Mouse (Mus musculus) limb, embryonic 14.5 days (tissue): ENCODE measurements around the gene Ccdc155. TPM values are rescaled to one million over a fixed set of nuclear protein-coding genes. Genes with fewer than 3 reads are reported as not detected.
"Not testable (repeated sequence)": the region's sequence is repeated elsewhere in the genome, so short reads cannot be mapped to it uniquely, and the experiment has no call there.

Experiments
- ATAC-seq: fragments of 200-750 bp; cut with Nextera tagmentation; 2 replicates; pipeline ENCODE4 v1.8.0; 2017; ENCODE audit warnings: low read depth, moderate number of reproducible peaks, moderate TSS enrichment; ENCODE audit not compliant: low FRiP score
- DNase-seq: peaks from one replicate; pipeline ENCODE4 v3.0.0-alpha.2; 2015; ENCODE audit warnings: low spot score
- H3K27ac ChIP-seq: fragments of 300-500 bp; sonication (generic); replicated peaks from 2 replicates; pipeline ENCODE4 v1.5.1; 2014; ENCODE audit warnings: low read depth, mild to moderate bottlenecking, low read length, moderate library complexity, mixed read lengths
- H3K27me3 ChIP-seq: fragments of 300-500 bp; sonication (generic); 2 replicates; pipeline ENCODE4 v1.6.1; 2014; ENCODE audit warnings: low read length, mixed read lengths; ENCODE audit not compliant: control insufficient read depth, insufficient read depth
- H3K36me3 ChIP-seq: fragments of 300-500 bp; sonication (generic); 2 replicates; pipeline ENCODE4 v1.6.1; 2014; ENCODE audit warnings: mild to moderate bottlenecking, low read length, moderate library complexity, mixed read lengths; ENCODE audit not compliant: control insufficient read depth, insufficient read depth
- H3K4me1 ChIP-seq: fragments of 300-500 bp; sonication (generic); 2 replicates; pipeline ENCODE4 v1.6.1; 2014; ENCODE audit warnings: antibody characterized with exemption, low read length, mixed read lengths; ENCODE audit not compliant: control insufficient read depth, insufficient read depth
- H3K4me2 ChIP-seq: fragments of 300-500 bp; sonication (generic); replicated peaks from 2 replicates; pipeline ENCODE4 v1.6.1; 2014; ENCODE audit warnings: low read depth, mild to moderate bottlenecking, low read length, moderate library complexity; ENCODE audit not compliant: severe bottlenecking
- H3K4me3 ChIP-seq: fragments of 300-500 bp; sonication (generic); replicated peaks from 2 replicates; pipeline ENCODE4 v1.5.1; 2014; ENCODE audit warnings: low read length
- H3K9ac ChIP-seq: fragments of 300-500 bp; sonication (generic); 2 replicates; pipeline ENCODE4 v1.6.1; 2014; ENCODE audit warnings: mild to moderate bottlenecking, low read depth, low read length, moderate library complexity; ENCODE audit not compliant: severe bottlenecking
- H3K9me3 ChIP-seq: fragments of 300-500 bp; sonication (generic); 2 replicates; pipeline ENCODE4 v1.6.1; 2016; ENCODE audit warnings: low read length; ENCODE audit not compliant: control insufficient read depth
- POLR2A ChIP-seq: fragments of 200-500 bp; IDR thresholded peaks from 2 replicates; pipeline ENCODE4 v1.8.0; 2012; ENCODE audit warnings: inconsistent platforms, mild to moderate bottlenecking, moderate library complexity, borderline replicate concordance; ENCODE audit not compliant: insufficient read depth, insufficient read length; ENCODE audit errors: extremely low read depth
- WGBS: fragments of 180-500 bp; shearing (Covaris S2); extraction: QIAGEN DNeasy Blood & Tissue Kit; methylation state at CpG from one replicate; pipeline ENCODE4 v1.1.7; 2014; 5-methylcytosine and 5-hydroxymethylcytosine counted together
- polyA plus RNA-seq, 2 experiments: library from polyadenylated mRNA; depleted of rRNA in 1 of 2; stranded (reverse) in 1 of 2; unstranded in 1 of 2; fragments of >200 nt; fragmentation: Nextera tagmentation in 1 of 2; extraction: Ambion mirVana in 1 of 2; gene quantifications; 2 replicates each; pipeline versions ENCODE4 v1.2.1 to v1.2.3; 2012 to 2014

The Ccdc155 gene
- polyA plus RNA-seq, 2 experiments = 1.2 to 1.4 TPM

GRCm38 (mm10) chr7:45175398-45175797 is 29.3 kb downstream of the Ccdc155 start:
- H3K4me2 ChIP-seq = no peak overlapping the region

GRCm38 (mm10) chr7:45174567-45175280 is 30.0 kb downstream of the Ccdc155 start:
- H3K27ac ChIP-seq = no peak overlapping the region
- peaks cover 9% of the 10 kb centered on the region for H3K9me3 ChIP-seq
- peaks cover 61% of the 10 kb centered on the region for H3K27me3 ChIP-seq
- WGBS = 5% methylated on average over 24 of the region's 29 CpGs
- DNase-seq (no peak), ATAC-seq (no peak)
- H3K4me3 ChIP-seq = no peak overlapping the region
- 0 out of 2 replicates have a peak overlapping the region, but pooled peaks have one; percentile 10 for H3K4me2 ChIP-seq
- no peak for TF ChIP-seq POLR2A
- H3K9ac ChIP-seq = no peak overlapping the region
- no peaks in the 10 kb centered on the region for H3K36me3 ChIP-seq
- no peaks in the 10 kb centered on the region for H3K4me1 ChIP-seq

More at GRCm38 (mm10) chr7:45175398-45175797, 29.3 kb downstream of the Ccdc155 start:
- 4% methylated on average over 13 of the region's 13 CpGs for WGBS
- Histone ChIP-seq H3K4me1 (no peaks in the 10 kb centered on the region), H3K27me3 (peaks cover 65% of the 10 kb centered on the region), H3K27ac (no peak overlapping the region), H3K9me3 (peaks cover 3% of the 10 kb centered on the region; the same call in 1 of the 2 replicates), H3K4me3 (no peak overlapping the region), H3K36me3 (no peaks in the 10 kb centered on the region), H3K9ac (no peak overlapping the region)
- DNase-seq (no peak), ATAC-seq (no peak)
- no peak for TF ChIP-seq POLR2A

DNA sequence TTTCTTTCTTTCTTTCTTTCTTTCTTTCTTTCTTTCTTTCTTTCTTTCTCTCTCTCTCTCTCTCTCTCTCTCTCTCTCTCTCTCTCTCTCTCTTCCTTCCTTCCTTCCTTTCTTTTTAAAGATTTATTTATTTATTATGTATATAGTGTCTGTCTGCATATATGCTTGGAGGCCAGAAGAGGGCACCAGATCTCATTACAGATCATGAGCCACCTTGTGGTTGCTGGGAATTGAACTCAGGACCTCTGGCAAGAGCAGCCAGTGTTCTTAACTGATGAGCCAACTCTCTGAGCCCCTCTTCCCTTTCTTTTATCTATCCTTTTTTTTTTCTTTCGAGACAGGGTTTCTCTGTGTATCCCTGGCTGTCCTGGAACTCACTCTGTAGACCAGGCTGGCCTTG is 30.9 kb downstream of the Ccdc155 start:
- H3K4me2 ChIP-seq, H3K9ac ChIP-seq, DNase-seq, H3K4me1 ChIP-seq, H3K36me3 ChIP-seq, H3K4me3 ChIP-seq, ATAC-seq, H3K27ac ChIP-seq: not testable (repeated sequence)
- peaks cover 63% of the 10 kb centered on the region for H3K27me3 ChIP-seq
- WGBS = 67% methylated on average over 1 of the region's 1 CpGs
- peaks cover 19% of the 10 kb centered on the region for H3K9me3 ChIP-seq

DNA sequence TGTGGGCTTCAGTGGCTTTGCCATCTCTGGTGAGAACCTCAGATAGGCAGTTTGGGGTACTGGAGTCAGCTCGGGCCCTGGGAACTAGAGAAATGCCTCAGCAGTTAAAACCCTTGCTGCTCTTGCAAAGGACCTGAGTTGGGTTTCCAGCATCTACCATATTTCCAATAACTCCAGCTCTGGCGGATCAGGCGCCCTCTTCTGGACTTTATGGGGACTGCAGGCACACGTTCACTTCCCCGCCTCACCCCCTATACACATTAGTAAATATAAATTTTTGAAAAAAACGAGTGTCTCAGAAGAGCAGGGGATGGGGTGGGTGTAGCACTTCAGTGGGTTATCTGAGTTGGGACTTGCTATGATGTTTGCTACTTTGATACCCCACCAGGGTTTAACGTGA is 31.7 kb downstream of the Ccdc155 start:
- Histone ChIP-seq H3K9me3 (peaks cover 19% of the 10 kb centered on the region), H3K27me3 (peaks cover 63% of the 10 kb centered on the region), H3K36me3 (no peaks in the 10 kb centered on the region), H3K4me1 (no peaks in the 10 kb centered on the region), H3K27ac (no peak overlapping the region), H3K4me3 (no peak overlapping the region), H3K9ac (no peak overlapping the region), H3K4me2 (no peak overlapping the region)
- TF ChIP-seq POLR2A = no peak
- WGBS = 65% methylated on average over 7 of the region's 7 CpGs
- DNase-seq = no peak
- no peak for ATAC-seq

DNA sequence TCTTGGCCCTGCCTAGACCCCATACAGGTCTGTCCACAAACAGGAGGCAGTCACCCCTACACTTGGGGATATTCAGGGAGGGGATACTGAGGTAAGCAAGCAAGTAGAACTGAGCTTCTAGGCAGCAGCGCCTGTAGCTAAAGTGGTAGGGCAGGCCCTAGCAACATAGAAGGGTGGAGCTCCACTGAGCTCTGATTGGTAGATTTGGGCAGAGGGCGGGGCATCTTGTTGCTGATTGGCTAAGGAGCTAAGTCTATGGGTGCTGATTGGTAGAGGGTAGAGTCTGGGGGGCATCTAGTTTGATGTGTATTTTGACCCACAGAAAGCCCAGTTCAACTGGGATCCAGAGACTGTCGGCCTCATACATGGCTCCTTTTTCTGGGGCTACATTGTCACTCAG is 35.2 kb downstream of the Ccdc155 start:
- no peaks in the 10 kb centered on the region for H3K4me1 ChIP-seq
- DNase-seq = no peak
- H3K27ac ChIP-seq = no peak overlapping the region
- H3K4me2 ChIP-seq = no peak overlapping the region
- no peak overlapping the region for H3K9ac ChIP-seq
- H3K9me3 ChIP-seq = peaks cover 19% of the 10 kb centered on the region
- no peaks in the 10 kb centered on the region for H3K36me3 ChIP-seq
- TF ChIP-seq POLR2A = no peak
- WGBS = 98% methylated on average over 3 of the region's 3 CpGs
- ATAC-seq = no peak
- no peak overlapping the region for H3K4me3 ChIP-seq
- H3K27me3 ChIP-seq = peaks cover 62% of the 10 kb centered on the region
